Mouse (Mus musculus) right cerebral cortex, adult 18-20 months (tissue): Measurements from ENCODE around the gene Gm5458.
A peak's percentile ranks its signal among the peaks of the same experiment; 100 is the strongest.
"Not testable (repeated sequence)": the region's sequence is repeated elsewhere in the genome, so short reads cannot be mapped to it uniquely, and the experiment has no call there.

ENCODE experiments used
- DNase-seq: peaks from one replicate; pipeline ENCODE4 v3.0.0; 2022; ENCODE audit warnings: mixed read lengths

Gene Gm5458

GRCm38 (mm10) chr14:19602481-19602880 is at the start of gene Gm5458:
Gene Gm5458 (minus strand): TSS chr14:19602581.
- DNase-seq: not testable (repeated sequence)

DNA sequence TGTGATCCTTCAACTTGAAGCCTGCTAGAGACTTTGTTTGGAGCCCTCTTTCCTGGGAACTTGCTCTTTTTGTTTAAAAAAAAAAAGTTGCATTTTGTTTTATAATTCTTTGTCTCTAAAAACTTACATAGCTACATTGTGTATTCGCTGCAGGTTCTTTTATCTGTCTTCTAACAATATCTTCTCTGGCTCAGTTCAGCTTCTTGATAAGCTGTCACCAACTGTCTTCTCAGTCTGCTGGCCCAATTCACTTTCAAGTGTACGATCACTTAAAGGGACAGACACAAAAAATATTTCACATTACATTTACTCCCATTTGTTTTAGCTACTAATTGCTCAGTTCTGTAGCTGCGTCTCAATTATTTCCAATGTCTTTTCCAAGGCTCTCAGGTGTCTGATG is 43.9 kb upstream of the Gm5458 start:
- DNase-seq: no peak

- peak; percentile 3 for DNase-seq
Observed at GRCm38 (mm10) chr14:19584804-19585667, 17.3 kb downstream of the Gm5458 start, which contains the start of gene Gm2237. Gene Gm2237 (minus strand): TSS chr14:19585135.

DNA sequence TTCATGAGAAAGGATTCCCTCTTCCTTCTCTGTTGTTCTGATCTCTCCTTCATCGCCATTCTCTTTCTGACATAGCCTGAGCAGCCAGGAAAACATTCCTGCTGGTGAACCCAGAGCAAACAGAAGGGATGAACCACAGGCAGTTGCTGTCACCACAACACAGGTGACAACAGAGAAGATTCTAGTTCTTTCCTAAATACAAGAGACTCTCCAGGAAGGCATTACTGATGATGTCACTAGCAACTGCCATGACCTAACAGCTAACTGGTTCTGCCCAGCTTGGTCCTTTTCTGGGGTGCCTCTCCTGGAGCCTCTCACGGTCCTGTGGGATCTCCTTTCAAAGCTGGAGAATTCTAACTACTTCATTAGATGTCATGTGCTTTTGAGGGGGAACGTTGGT is 52.5 kb downstream of the Gm5458 start, which contains the start of gene Gm2244:
Gene Gm2244, minus strand, starts transcription at position 101 of the 400 bp plus-strand sequence.
- DNase-seq: not testable (repeated sequence)
